Mouse (Mus musculus) heart, postnatal 36 days (tissue): ENCODE data around the gene Syvn1. TPM values are rescaled to one million over a fixed set of nuclear protein-coding genes. Genes with fewer than 3 reads are reported as not detected.
"Not testable (repeated sequence)": the region's sequence is repeated elsewhere in the genome, so short reads cannot be mapped to it uniquely, and the experiment has no call there.

Experiments
- DNase-seq, 2 experiments: peaks; one replicate each; pipeline ENCODE4 v3.0.0; 2021 to 2022
- intact Hi-C: fragments of 180-260 bp; cut with DNase I; formaldehyde crosslinking; loops from one replicate; pipeline ENCODE4 v1.15.1; 2025
- total RNA-seq, 2 experiments: library from RNA; stranded (reverse); gene quantifications; 2 replicates each; pipeline ENCODE4 v1.2.3; 2021

Syvn1 gene
- total RNA-seq, 2 experiments from 2014 or later: 19.4 to 26.4 TPM

- DNase-seq: no peak
- intact Hi-C loops: no loop called here
Measured at GRCm38 (mm10) chr19:6037695-6038094, 8.7 kb upstream of the Syvn1 start.

- DNase-seq: no peak
- intact Hi-C loops: no loop called here
Measured at GRCm38 (mm10) chr19:6038326-6038725, 8.1 kb upstream of the Syvn1 start.

GRCm38 (mm10) chr19:6040002-6040401, 6.4 kb upstream of the Syvn1 start:
- no peak for DNase-seq
- intact Hi-C loops: loop anchor here (5.0 kb wide), 1 partner anchor 73 kb away; no protein-coding TSS in a partner anchor

- DNase-seq: no peak
- intact Hi-C loops: loop anchor here (5.0 kb wide), 1 partner anchor 75 kb away; no protein-coding TSS in a partner anchor
Measured at GRCm38 (mm10) chr19:6042293-6042692, 4.1 kb upstream of the Syvn1 start.

GRCm38 (mm10) chr19:6044102-6044501, 2.3 kb upstream of the Syvn1 start:
- intact Hi-C loops: loop anchor here (5.0 kb wide), 1 partner anchor 77 kb away; no protein-coding TSS in a partner anchor
- not testable (repeated sequence) for DNase-seq

- intact Hi-C loops: loop anchor here (5.0 kb wide), 2 partner anchors 82 to 133 kb away; partner anchors contain the start of genes Dpf2 and Snx15
- no peak for DNase-seq
Measured at GRCm38 (mm10) chr19:6045366-6046293, 746 bp upstream of the Syvn1 start.

- intact Hi-C loops: loop anchor here (5.0 kb wide), 2 partner anchors 80 to 135 kb away; partner anchors contain the start of genes Dpf2 and Snx15
- DNase-seq: no peak
Measured at GRCm38 (mm10) chr19:6047154-6047898, 950 bp downstream of the Syvn1 start.

- DNase-seq: no peak
- intact Hi-C loops: loop anchor here (5.0 kb wide), 2 partner anchors 79 to 136 kb away; partner anchors contain the start of genes Dpf2 and Snx15
Measured at GRCm38 (mm10) chr19:6047899-6048166, 1.5 kb downstream of the Syvn1 start.

GRCm38 (mm10) chr19:6048681-6049410, 2.5 kb downstream of the Syvn1 start:
- DNase-seq: no peak
- intact Hi-C loops: loop anchor here (5.0 kb wide), 2 partner anchors 78 to 137 kb away; partner anchors contain the start of genes Dpf2 and Snx15

- intact Hi-C loops: no loop called here
- DNase-seq: peak in 1 of 2 experiments; percentile 1
Measured at GRCm38 (mm10) chr19:6052516-6052915, 6.1 kb downstream of the Syvn1 start.

GRCm38 (mm10) chr19:6054296-6054695, 7.9 kb downstream of the Syvn1 start:
- intact Hi-C loops: no loop called here
- no peak for DNase-seq

GRCm38 (mm10) chr19:6056696-6057095, 10.3 kb downstream of the Syvn1 start:
- intact Hi-C loops: loop anchor here (1.0 kb wide), 1 partner anchor 28 kb away; the partner anchor contains the start of genes Cdca5 and Zfpl1
- no peak for DNase-seq

- DNase-seq: peak; percentile 98 to 99
- intact Hi-C loops: loop anchor here (1.0 kb wide), 1 partner anchor 27 kb away; the partner anchor contains the start of genes Cdca5 and Zfpl1
Measured at GRCm38 (mm10) chr19:6057313-6058096, 11.1 kb downstream of the Syvn1 start, which contains the start of the genes Mrpl49 and Fau. TSS of gene Mrpl49 (minus strand) at chr19:6057785. TSS of gene Fau (plus strand) at chr19:6057844.

GRCm38 (mm10) chr19:6058513-6058912, 12.1 kb downstream of the Syvn1 start:
- intact Hi-C loops: no loop called here
- DNase-seq: no peak

GRCm38 (mm10) chr19:6058966-6059365, 12.6 kb downstream of the Syvn1 start:
- intact Hi-C loops: no loop called here
- DNase-seq: no peak

GRCm38 (mm10) chr19:6061021-6061533, 14.7 kb downstream of the Syvn1 start, which contains the start of gene Znhit2:
TSS of gene Znhit2 (plus strand) at chr19:6061192.
- peak; percentile 90 to 93 for DNase-seq
- intact Hi-C loops: loop anchor here (5.0 kb wide), 2 partner anchors 149 to 181 kb away; partner anchors contain the start of genes Atg2a and Dpf2

- DNase-seq: no peak
- intact Hi-C loops: loop anchor here (5.0 kb wide), 2 partner anchors 149 to 181 kb away; partner anchors contain the start of genes Atg2a and Dpf2
Measured at GRCm38 (mm10) chr19:6061641-6062302, 15.4 kb downstream of the Syvn1 start.

GRCm38 (mm10) chr19:6062418-6062817, 16.0 kb downstream of the Syvn1 start:
- intact Hi-C loops: loop anchor here (5.0 kb wide), 2 partner anchors 150 to 180 kb away; partner anchors contain the start of genes Atg2a and Dpf2
- DNase-seq: no peak
